Mouse (Mus musculus): Measurements from ENCODE around the gene Poldip2. TPM values are rescaled to one million over a fixed set of nuclear protein-coding genes. Genes with fewer than 3 reads are reported as not detected.
"Not testable (repeated sequence)": the region's sequence is repeated elsewhere in the genome, so short reads cannot be mapped to it uniquely, and the experiment has no call there.

Gene Poldip2
- polyA plus RNA-seq, 1 experiment = 50.4 TPM

- no peak for TF ChIP-seq CTCF (IDR thresholded peaks at IDR 0.05; ENCODE audit: insufficient read depth, low read length)
- TF ChIP-seq POLR2A (IDR thresholded peaks at IDR 0.05; ENCODE audit: borderline replicate concordance, extremely low read depth, low read depth, low read length) = no peak
- WGBS = 63% methylated on average over 3 of the region's 3 CpGs
- Histone ChIP-seq H3K4me3 (replicated peaks; ENCODE audit: extremely low read depth, low read depth, low read length) (no peak overlapping the region), H3K4me1 (ENCODE audit: control insufficient read depth, insufficient read depth, low read length) (peaks cover 13% of the 10 kb centered on the region)
- DNase-seq = no peak
Measured at GRCm38 (mm10) chr11:78521880-78522279, 9.9 kb downstream of the Poldip2 start.

GRCm38 (mm10) chr11:78522481-78522997 is 10.5 kb downstream of the Poldip2 start:
- Histone ChIP-seq H3K4me1 (ENCODE audit: control insufficient read depth, insufficient read depth, low read length) (peaks cover 13% of the 10 kb centered on the region), H3K4me3 (replicated peaks; ENCODE audit: extremely low read depth, low read depth, low read length) (no peak overlapping the region)
- no peak for DNase-seq
- 67% methylated on average over 1 of the region's 1 CpGs for WGBS
- TF ChIP-seq POLR2A (IDR thresholded peaks at IDR 0.05; ENCODE audit: borderline replicate concordance, extremely low read depth, low read depth, low read length) (no peak), CTCF (IDR thresholded peaks at IDR 0.05; ENCODE audit: insufficient read depth, low read length) (0 out of 2 replicates have a peak, but pooled peaks have one; percentile 21)

GRCm38 (mm10) chr11:78523241-78523955 is 11.4 kb downstream of the Poldip2 start:
- no peak overlapping the region for H3K4me3 ChIP-seq (replicated peaks; ENCODE audit: extremely low read depth, low read depth, low read length)
- no peak for TF ChIP-seq CTCF (IDR thresholded peaks at IDR 0.05; ENCODE audit: insufficient read depth, low read length)
- TF ChIP-seq POLR2A (IDR thresholded peaks at IDR 0.05; ENCODE audit: borderline replicate concordance, extremely low read depth, low read depth, low read length) = no peak
- WGBS = 50% methylated on average over 9 of the region's 9 CpGs
- peak; percentile 44 for DNase-seq
- peaks cover 13% of the 10 kb centered on the region for H3K4me1 ChIP-seq (ENCODE audit: control insufficient read depth, insufficient read depth, low read length)

GRCm38 (mm10) chr11:78524838-78525237 is 12.8 kb downstream of the Poldip2 start:
- 42% methylated on average over 2 of the region's 2 CpGs for WGBS
- no peak for DNase-seq
- TF ChIP-seq POLR2A (IDR thresholded peaks at IDR 0.05; ENCODE audit: borderline replicate concordance, extremely low read depth, low read depth, low read length) (peak; percentile 39; the same call in 1 of the 2 replicates), CTCF (IDR thresholded peaks at IDR 0.05; ENCODE audit: insufficient read depth, low read length) (no peak)
- H3K4me3 ChIP-seq (replicated peaks; ENCODE audit: extremely low read depth, low read depth, low read length) = no peak overlapping the region
- peaks cover 13% of the 10 kb centered on the region for H3K4me1 ChIP-seq (ENCODE audit: control insufficient read depth, insufficient read depth, low read length)

- DNase-seq = no peak
- no peak overlapping the region for H3K4me3 ChIP-seq (replicated peaks; ENCODE audit: extremely low read depth, low read depth, low read length)
- WGBS = 86% methylated on average over 9 of the region's 9 CpGs
- TF ChIP-seq POLR2A (IDR thresholded peaks at IDR 0.05; ENCODE audit: borderline replicate concordance, extremely low read depth, low read depth, low read length) = no peak
- no peak for TF ChIP-seq CTCF (IDR thresholded peaks at IDR 0.05; ENCODE audit: insufficient read depth, low read length)
- H3K4me1 ChIP-seq (ENCODE audit: control insufficient read depth, insufficient read depth, low read length) = peaks cover 18% of the 10 kb centered on the region
Measured at GRCm38 (mm10) chr11:78528714-78529113, 16.7 kb downstream of the Poldip2 start.

- TF ChIP-seq CTCF (IDR thresholded peaks at IDR 0.05; ENCODE audit: insufficient read depth, low read length) (no peak), POLR2A (IDR thresholded peaks at IDR 0.05; ENCODE audit: borderline replicate concordance, extremely low read depth, low read depth, low read length) (no peak)
- WGBS = 82% methylated on average over 12 of the region's 12 CpGs
- Histone ChIP-seq H3K4me1 (ENCODE audit: control insufficient read depth, insufficient read depth, low read length) (peaks cover 18% of the 10 kb centered on the region), H3K4me3 (replicated peaks; ENCODE audit: extremely low read depth, low read depth, low read length) (no peak overlapping the region)
- no peak for DNase-seq
Measured at GRCm38 (mm10) chr11:78530001-78530400, 18.0 kb downstream of the Poldip2 start.

GRCm38 (mm10) chr11:78531046-78531445 is 19.1 kb downstream of the Poldip2 start:
- no peak for DNase-seq
- Histone ChIP-seq H3K4me3 (replicated peaks; ENCODE audit: extremely low read depth, low read depth, low read length) (no peak overlapping the region), H3K4me1 (ENCODE audit: control insufficient read depth, insufficient read depth, low read length) (peaks cover 13% of the 10 kb centered on the region)
- no peak for TF ChIP-seq POLR2A (IDR thresholded peaks at IDR 0.05; ENCODE audit: borderline replicate concordance, extremely low read depth, low read depth, low read length)
- no peak for TF ChIP-seq CTCF (IDR thresholded peaks at IDR 0.05; ENCODE audit: insufficient read depth, low read length)
- 31% methylated on average over 6 of the region's 6 CpGs for WGBS

- WGBS = 69% methylated on average over 10 of the region's 10 CpGs
- H3K4me1 ChIP-seq (ENCODE audit: control insufficient read depth, insufficient read depth, low read length) = peaks cover 13% of the 10 kb centered on the region
- H3K4me3 ChIP-seq (replicated peaks; ENCODE audit: extremely low read depth, low read depth, low read length); DNase-seq: not testable (repeated sequence)
Measured at GRCm38 (mm10) chr11:78531515-78531914, 19.5 kb downstream of the Poldip2 start.

GRCm38 (mm10) chr11:78534516-78534915 is 22.5 kb downstream of the Poldip2 start:
- Histone ChIP-seq H3K4me3 (replicated peaks; ENCODE audit: extremely low read depth, low read depth, low read length) (no peak overlapping the region), H3K4me1 (ENCODE audit: control insufficient read depth, insufficient read depth, low read length) (peaks cover 21% of the 10 kb centered on the region)
- no peak for DNase-seq
- no peak for TF ChIP-seq POLR2A (IDR thresholded peaks at IDR 0.05; ENCODE audit: borderline replicate concordance, extremely low read depth, low read depth, low read length)
- no peak for TF ChIP-seq CTCF (IDR thresholded peaks at IDR 0.05; ENCODE audit: insufficient read depth, low read length)
- WGBS = 53% methylated on average over 4 of the region's 4 CpGs
